Mouse (Mus musculus) MEL (cell line): ENCODE results near the gene Arhgap24.

ENCODE experiments used
- CHD1 ChIP-seq: IDR thresholded peaks from 2 replicates; pipeline ENCODE4 v1.6.1; 2012; ENCODE audit warnings: low read depth, mild to moderate bottlenecking, inconsistent platforms, low read length, improper control_type of control experiment
- CTCF ChIP-seq, 3 experiments: IDR thresholded peaks in 2 of 3; conservative IDR thresholded peaks in 1 of 3; 2 replicates each; pipeline ENCODE4 v1.5.1; 2011 to 2012; ENCODE audit warnings: low read length in 3 of 3, low read depth in 2 of 3, mild to moderate bottlenecking in 2 of 3, improper control_type of control experiment in 1 of 3, inconsistent platforms in 1 of 3, mixed read lengths in 1 of 3, moderate library complexity in 1 of 3; ENCODE audit not compliant: control insufficient read depth in 1 of 3, insufficient read depth in 1 of 3, poor library complexity in 1 of 3, severe bottlenecking in 1 of 3
- MAX ChIP-seq: IDR thresholded peaks from 2 replicates; pipeline ENCODE4 v1.6.1; 2011; ENCODE audit warnings: low read length, improper control_type of control experiment
- MEF2A ChIP-seq: IDR thresholded peaks from 2 replicates; pipeline ENCODE4 v1.6.1; 2014; ENCODE audit warnings: low read depth, mild to moderate bottlenecking, inconsistent platforms, low read length, improper control_type of control experiment; ENCODE audit not compliant: poor library complexity, insufficient replicate concordance, severe bottlenecking; ENCODE audit errors: extremely low read depth
- POLR2A ChIP-seq, 2 experiments: IDR thresholded peaks; 2 replicates each; pipeline ENCODE4 v1.6.1; 2011 to 2012; ENCODE audit warnings: low read length in 2 of 2, mild to moderate bottlenecking in 2 of 2, control low read depth in 1 of 2, improper control_type of control experiment in 1 of 2, low read depth in 1 of 2, moderate library complexity in 1 of 2; ENCODE audit not compliant: control insufficient read depth in 1 of 2, insufficient read depth in 1 of 2, poor library complexity in 1 of 2
- POLR2AphosphoS5 ChIP-seq: IDR thresholded peaks from 2 replicates; pipeline ENCODE4 v1.6.1; 2012; ENCODE audit warnings: low read depth, borderline replicate concordance, mild to moderate bottlenecking, inconsistent platforms, low read length, moderate library complexity, mixed read lengths
- SIN3A ChIP-seq: IDR thresholded peaks from 2 replicates; pipeline ENCODE4 v1.6.1; 2012; ENCODE audit warnings: low read length, improper control_type of control experiment, inconsistent platforms
- SMC3 ChIP-seq: IDR thresholded peaks from 2 replicates; pipeline ENCODE4 v1.6.1; 2011; ENCODE audit warnings: low read depth, low read length, improper control_type of control experiment
- USF2 ChIP-seq, 2 experiments: IDR thresholded peaks; 2 replicates each; pipeline ENCODE4 v1.6.1; 2011 to 2012; ENCODE audit warnings: improper control_type of control experiment in 2 of 2, low read length in 2 of 2, borderline replicate concordance in 1 of 2, inconsistent platforms in 1 of 2, low read depth in 1 of 2, mild to moderate bottlenecking in 1 of 2; ENCODE audit not compliant: insufficient read depth in 1 of 2
- ZMIZ1 ChIP-seq: IDR thresholded peaks from 2 replicates; pipeline ENCODE4 v1.6.1; 2012; ENCODE audit warnings: low read depth, mild to moderate bottlenecking, inconsistent platforms, low read length, improper control_type of control experiment, moderate library complexity

DNA sequence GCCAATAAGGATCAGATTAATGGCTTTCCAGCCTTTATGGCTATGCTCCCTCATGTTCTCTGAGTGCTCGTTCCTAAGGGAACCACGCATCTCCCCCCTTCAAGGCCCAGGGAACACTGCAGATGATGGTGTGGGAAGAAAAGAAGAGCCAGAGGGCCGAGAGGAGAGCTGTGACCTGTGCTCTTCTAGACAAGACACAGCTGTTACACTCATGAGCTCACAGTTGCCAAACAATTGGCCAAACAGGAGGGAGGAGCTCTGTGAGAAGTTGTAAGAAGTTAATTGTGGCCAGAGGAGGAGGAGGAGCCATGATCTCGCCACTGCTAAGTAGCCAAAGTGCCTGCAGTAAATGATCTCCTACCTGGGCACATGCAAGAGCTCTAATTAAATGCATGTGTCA is 322.5 kb downstream of the Arhgap24 start:
- TF ChIP-seq SIN3A, result no peak
- no peak for TF ChIP-seq CTCF (IDR thresholded peaks at IDR 0.05 in 2 of 3, conservative IDR thresholded peaks at IDR 0.05 in 1 of 3; ENCODE audit: control insufficient read depth in 1 of 3, insufficient read depth in 1 of 3, low read depth in 2 of 3, low read length in 3 of 3, poor library complexity in 1 of 3, severe bottlenecking in 1 of 3)
- TF ChIP-seq CHD1, result no peak
- no peak for TF ChIP-seq MAX
- no peak for TF ChIP-seq POLR2A (IDR thresholded peaks at IDR 0.05; ENCODE audit: control insufficient read depth in 1 of 2, insufficient read depth in 1 of 2, low read depth in 1 of 2, low read length in 2 of 2, poor library complexity in 1 of 2)
- TF ChIP-seq USF2 (IDR thresholded peaks at IDR 0.05; ENCODE audit: borderline replicate concordance in 1 of 2, insufficient read depth in 1 of 2, low read depth in 1 of 2, low read length in 2 of 2), result no peak
- no peak for TF ChIP-seq POLR2AphosphoS5
- no peak for TF ChIP-seq ZMIZ1
- TF ChIP-seq SMC3, result no peak
- no peak for TF ChIP-seq MEF2A
